In the genomic region with DNA sequence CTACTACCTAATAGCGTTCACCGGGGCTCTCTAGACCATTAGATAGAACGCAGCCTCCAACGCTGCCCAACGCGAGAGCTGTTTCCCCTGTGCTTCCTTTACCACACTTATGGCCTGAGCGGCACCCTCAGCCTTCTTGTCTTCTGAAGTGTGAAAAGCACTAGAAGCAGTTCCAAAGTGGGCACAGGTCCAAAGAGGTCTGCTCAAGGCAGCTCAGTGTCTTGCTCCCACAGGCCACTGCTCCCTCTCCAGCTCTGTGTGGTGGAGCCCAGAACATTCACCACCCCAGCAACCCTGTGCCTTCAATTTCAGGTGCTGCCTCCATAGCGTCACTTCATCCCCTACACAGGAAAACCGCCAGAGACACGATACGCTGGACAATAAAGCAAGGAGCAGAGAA, we compare ENCODE assay signal across 13 mouse cellular contexts.
DNase-seq lines count a peak whose midpoint lies in the region; ATAC-seq and TF ChIP-seq lines count a peak whose summit lies in the region.
"Had no signal": no experiment of that assay in that cellular context is flagged by ENCODE, and none has a peak within 500 bp of the region (broad histone marks: within the 10 kb centered on the region; RNA-seq: fewer than 3 reads in every experiment).

No protein-coding gene starts in this region.

- no peak overlapping the region for H3K4me3 ChIP-seq in kidney, embryonic 15.5 days (replicated peaks)
- H3K4me3 ChIP-seq in midbrain, postnatal 0 days (ENCODE audit: low read depth, low read length) = no peak overlapping the region
- H3K4me3 ChIP-seq in midbrain, embryonic 11.5 days (ENCODE audit: low read depth, low read length) = no peak overlapping the region
- H3K4me3 ChIP-seq: myocyte had no signal

- H3K4me1 ChIP-seq in kidney, embryonic 15.5 days = 0 out of 2 replicates have a peak, but pooled peaks cover 3% of the 10 kb centered on the region
- H3K4me1 ChIP-seq in midbrain, postnatal 0 days (ENCODE audit: insufficient read depth, low read length) = no peaks in the 10 kb centered on the region
- H3K4me1 ChIP-seq in midbrain, embryonic 11.5 days (ENCODE audit: control insufficient read depth, insufficient read depth, low read length) = no peaks in the 10 kb centered on the region

- no peaks in the 10 kb centered on the region for H3K9me3 ChIP-seq in kidney, embryonic 15.5 days (replicated peaks)
- no peaks in the 10 kb centered on the region for H3K9me3 ChIP-seq in midbrain, postnatal 0 days (ENCODE audit: low read length)
- H3K9me3 ChIP-seq in midbrain, embryonic 11.5 days (ENCODE audit: control insufficient read depth, low read length) = no peaks in the 10 kb centered on the region
- H3K9me3 ChIP-seq: G1E had no signal

- 89% methylated on average over 11 of the region's 11 CpGs for WGBS in kidney, embryonic 15.5 days
- whole genome bisulfite sequencing in midbrain, postnatal 0 days = 87% methylated on average over 11 of the region's 11 CpGs
- WGBS in midbrain, embryonic 11.5 days = 90% methylated on average over 11 of the region's 11 CpGs

- H3K36me3 ChIP-seq in kidney, embryonic 15.5 days = peaks cover 14% of the 10 kb centered on the region
- H3K36me3 ChIP-seq in midbrain, postnatal 0 days (ENCODE audit: insufficient read depth, low read length) = no peaks in the 10 kb centered on the region
- H3K36me3 ChIP-seq in midbrain, embryonic 11.5 days (ENCODE audit: control insufficient read depth, insufficient read depth, low read length) = no peaks in the 10 kb centered on the region

- H3K27me3 ChIP-seq in kidney, embryonic 15.5 days = no peaks in the 10 kb centered on the region
- H3K27me3 ChIP-seq in midbrain, postnatal 0 days (ENCODE audit: insufficient read depth, low read length) = no peaks in the 10 kb centered on the region
- H3K27me3 ChIP-seq in midbrain, embryonic 11.5 days (ENCODE audit: control insufficient read depth, insufficient read depth, low read length) = no peaks in the 10 kb centered on the region

- H3K27ac ChIP-seq in kidney, embryonic 15.5 days = no peak overlapping the region
- no peak overlapping the region for H3K27ac ChIP-seq in midbrain, postnatal 0 days (ENCODE audit: low read depth, low read length)
- H3K27ac ChIP-seq in midbrain, embryonic 11.5 days (ENCODE audit: low read depth, low read length) = no peak overlapping the region
- H3K27ac ChIP-seq: liver, embryonic 14.5 days had no signal

- no peak for ATAC-seq in cerebellum, adult (ENCODE audit: insufficient number of reproducible peaks, low FRiP score, low TSS enrichment)
- no peak for ATAC-seq in kidney, embryonic 15.5 days (replicated peaks; ENCODE audit: low FRiP score)
- no peak for ATAC-seq in midbrain, postnatal 0 days (ENCODE audit: low FRiP score)
- no peak for ATAC-seq in midbrain, embryonic 11.5 days (ENCODE audit: low FRiP score)

- H3K4me2 ChIP-seq in kidney, embryonic 15.5 days = no peak overlapping the region
- H3K4me2 ChIP-seq in midbrain, postnatal 0 days (ENCODE audit: low read depth, low read length, poor library complexity, severe bottlenecking) = no peak overlapping the region
- H3K4me2 ChIP-seq in midbrain, embryonic 11.5 days = no peak overlapping the region

- no peak for TF ChIP-seq CTCF in midbrain, postnatal 0 days (IDR thresholded peaks at IDR 0.05)

- H3K9ac ChIP-seq in kidney, embryonic 15.5 days = no peak overlapping the region
- no peak overlapping the region for H3K9ac ChIP-seq in midbrain, postnatal 0 days (replicated peaks; ENCODE audit: low read length, poor library complexity, severe bottlenecking)
- no peak overlapping the region for H3K9ac ChIP-seq in midbrain, embryonic 11.5 days (ENCODE audit: low read length)
- H3K9ac ChIP-seq: liver, embryonic 14.5 days had no signal

- DNase-seq in cerebellum, adult 8-10 months = peak; percentile 11
- peak; percentile 10 for DNase-seq in kidney, adult 11 months
- DNase-seq in midbrain, postnatal 0 days (ENCODE audit: low spot score) = peak; percentile 8
- DNase-seq in midbrain, embryonic 11.5 days (ENCODE audit: low spot score, missing footprints) = no peak
- peak; percentile 46 for DNase-seq in kidney, postnatal 25 days
- no peak for DNase-seq in frontal cortex, postnatal 36 days (ENCODE audit: low spot score in 2 of 2)
- DNase-seq: gastrocnemius, postnatal 36 days; thymus, adult 18-20 months had no signal

Comparison
In these comparisons a context has a peak if more than half of its experiments do, and no peak if none do; other contexts are left out.
1. DNase-seq: peak in cerebellum, adult 8-10 months (single experiment), kidney, adult 11 months (single experiment), midbrain, postnatal 0 days (single experiment) and kidney, postnatal 25 days (2 of 2); none in midbrain, embryonic 11.5 days (single experiment) and frontal cortex, postnatal 36 days (0 of 2).